Mouse (Mus musculus) lung, postnatal 0 days (tissue): ENCODE measurements at regions not wholly inside any gene's neighbourhood (a gene's known extent, or its start where the extent isn't known, plus 50 kb on each side); places are given as distances from the start of the nearest gene placed in this dataset.

ENCODE experiments used
- CTCF ChIP-seq: IDR thresholded peaks from 2 replicates; pipeline ENCODE4 v1.5.1; 2016; ENCODE audit warnings: antibody characterized with exemption, mild to moderate bottlenecking
- EP300 ChIP-seq: IDR thresholded peaks from 2 replicates; pipeline ENCODE4 v1.6.1; 2016; ENCODE audit warnings: antibody characterized with exemption, mild to moderate bottlenecking, control low read depth

GRCm38 (mm10) chr1:185585191-185585870 lies 130.7 kb downstream of the Slc30a10 start:
- TF ChIP-seq CTCF: no peak
- TF ChIP-seq EP300: no peak
